Mouse (Mus musculus) heart, embryonic 10.5 days (tissue): ENCODE measurements around the gene Ptgfr. TPM values are rescaled to one million over a fixed set of nuclear protein-coding genes. Genes with fewer than 3 reads are reported as not detected.
A peak's percentile ranks its signal among the peaks of the same experiment; 100 is the strongest.

Experiments used
- DNase-seq: peaks from one replicate; pipeline ENCODE4 v3.0.0-alpha.2; 2017; ENCODE audit warnings: low spot score
- H3K27ac ChIP-seq: fragments of 300-500 bp; sonication (generic); 2 replicates; pipeline ENCODE4 v1.5.1; 2016; ENCODE audit warnings: mild to moderate bottlenecking
- H3K27me3 ChIP-seq: fragments of 300-500 bp; sonication (generic); 2 replicates; pipeline ENCODE4 v1.6.1; 2016; ENCODE audit warnings: mild to moderate bottlenecking; ENCODE audit not compliant: poor library complexity, insufficient read depth, severe bottlenecking
- H3K36me3 ChIP-seq: fragments of 300-500 bp; sonication (generic); 2 replicates; pipeline ENCODE4 v1.6.1; 2016; ENCODE audit warnings: mild to moderate bottlenecking, moderate library complexity
- H3K4me1 ChIP-seq: fragments of 300-500 bp; sonication (generic); 2 replicates; pipeline ENCODE4 v1.6.1; 2016; ENCODE audit warnings: mild to moderate bottlenecking
- H3K4me3 ChIP-seq: fragments of 300-500 bp; sonication (generic); 2 replicates; pipeline ENCODE4 v1.5.1; 2016; ENCODE audit warnings: mild to moderate bottlenecking, moderate library complexity
- H3K9me3 ChIP-seq: fragments of 300-500 bp; sonication (generic); 2 replicates; pipeline ENCODE4 v1.6.1; 2016; ENCODE audit warnings: mild to moderate bottlenecking, moderate library complexity
- WGBS: fragments of 180-500 bp; shearing (Covaris S2); methylation state at CpG from one replicate; pipeline ENCODE4 v1.1.7; 2016; 5-methylcytosine and 5-hydroxymethylcytosine counted together
- polyA plus RNA-seq: library from polyadenylated mRNA; unstranded; fragments of >200 nt; fragmentation: Nextera tagmentation; extraction: Ambion mirVana; gene quantifications from 2 replicates; pipeline ENCODE4 v1.2.1, GENCODE M21; 2016

Gene Ptgfr
- 1.1 and 1.2 TPM in 2 replicates for polyA plus RNA-seq

DNA sequence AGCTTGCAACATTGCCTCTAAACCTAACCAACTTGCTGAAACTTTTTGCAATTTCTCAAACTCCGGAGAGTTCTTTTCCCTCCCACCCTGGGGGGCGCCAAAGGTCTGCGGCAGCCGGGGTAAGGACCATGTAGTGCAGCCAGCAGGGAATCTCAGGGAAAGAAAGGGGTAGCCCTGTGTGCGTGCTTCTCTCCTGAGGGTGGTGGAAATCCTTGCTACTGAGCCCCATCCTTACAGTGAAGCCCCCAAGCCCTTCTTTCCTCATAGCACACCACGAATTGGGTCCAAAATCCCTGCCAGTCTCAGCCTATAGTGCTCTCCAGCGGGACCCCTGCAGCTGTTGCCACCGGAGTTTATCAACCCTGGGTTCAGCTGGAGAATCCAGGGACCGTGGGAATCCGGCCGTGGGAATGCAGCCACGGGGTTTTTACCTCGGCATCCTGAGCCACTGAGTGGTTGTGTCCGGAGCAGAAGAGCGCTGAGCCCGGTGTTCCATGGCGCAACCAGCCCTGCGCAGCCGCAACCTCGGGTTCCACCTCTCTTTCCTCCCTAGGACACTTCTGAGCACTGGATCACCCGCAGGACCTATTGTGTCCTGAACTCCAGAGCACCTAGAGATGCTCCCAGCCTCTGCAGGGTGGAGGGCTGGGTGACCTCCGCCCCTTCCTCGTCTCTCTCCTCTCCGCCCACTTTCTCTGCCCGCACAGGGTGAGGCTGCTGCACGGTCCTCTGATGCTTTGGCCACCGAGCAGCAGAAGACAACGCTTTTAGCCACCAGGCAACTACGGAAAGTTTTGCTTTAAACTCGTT lies at the start of gene Ptgfr:
TSS of gene Ptgfr (minus strand) at position 760 of the 810 bp plus-strand sequence.
- Histone ChIP-seq H3K27ac (peak within 1 kb of the TSS; percentile 68), H3K4me3 (peak within 1 kb of the TSS; percentile 72), H3K36me3 (no peaks in the 10 kb centered on the region), H3K9me3 (no peaks in the 10 kb centered on the region), H3K4me1 (peaks cover 10% of the 10 kb centered on the region; the same call in 1 of the 2 replicates), H3K27me3 (peaks cover 18% of the 10 kb centered on the region)
- DNase-seq, result no peak
- 2% methylated on average over 30 of the region's 30 CpGs for WGBS

DNA sequence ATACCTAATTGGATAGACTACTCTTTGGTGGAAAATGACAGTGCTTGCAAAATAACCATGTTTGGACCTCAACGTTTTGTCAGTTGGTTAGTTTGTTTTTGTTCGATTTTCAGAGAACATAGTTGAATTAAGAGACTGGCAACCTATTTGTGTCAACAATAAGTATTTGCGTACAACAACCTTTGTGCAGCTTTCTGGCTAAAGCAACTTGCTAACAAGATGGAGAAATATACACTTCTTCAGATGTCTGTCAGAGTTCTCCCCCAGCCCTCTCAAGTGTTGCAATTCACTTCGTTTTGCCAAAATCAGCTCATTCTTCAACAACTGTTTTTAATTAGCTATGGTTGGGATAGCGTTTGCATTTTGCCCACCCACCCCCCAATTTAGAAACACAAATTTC lies 46.5 kb upstream of the Ptgfr start:
- Histone ChIP-seq H3K27ac (no peak overlapping the region), H3K4me1 (no peaks in the 10 kb centered on the region), H3K27me3 (no peaks in the 10 kb centered on the region), H3K4me3 (no peak overlapping the region), H3K36me3 (no peaks in the 10 kb centered on the region), H3K9me3 (no peaks in the 10 kb centered on the region)
- WGBS, result 70% methylated on average over 5 of the region's 5 CpGs
- no peak for DNase-seq

DNA sequence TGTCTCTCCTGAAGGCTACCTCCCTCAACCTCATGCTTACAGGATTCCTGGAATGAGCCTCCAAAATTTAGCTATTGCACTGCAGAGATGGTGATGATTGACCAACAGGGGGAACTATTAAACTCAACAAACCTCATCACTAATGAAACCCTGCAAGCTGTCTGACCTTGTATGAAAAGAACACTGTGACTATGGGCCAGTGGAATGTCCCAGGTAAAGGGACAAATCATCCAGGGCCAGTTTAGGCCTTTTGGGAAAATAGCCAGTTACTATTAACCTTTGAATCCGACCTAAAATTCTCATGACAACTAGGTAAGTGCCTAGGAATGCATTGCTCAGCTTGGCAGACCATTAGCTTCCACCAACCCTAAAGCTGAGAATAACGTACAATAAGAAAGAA lies 42.6 kb upstream of the Ptgfr start:
- H3K9me3 ChIP-seq, result no peaks in the 10 kb centered on the region

DNA sequence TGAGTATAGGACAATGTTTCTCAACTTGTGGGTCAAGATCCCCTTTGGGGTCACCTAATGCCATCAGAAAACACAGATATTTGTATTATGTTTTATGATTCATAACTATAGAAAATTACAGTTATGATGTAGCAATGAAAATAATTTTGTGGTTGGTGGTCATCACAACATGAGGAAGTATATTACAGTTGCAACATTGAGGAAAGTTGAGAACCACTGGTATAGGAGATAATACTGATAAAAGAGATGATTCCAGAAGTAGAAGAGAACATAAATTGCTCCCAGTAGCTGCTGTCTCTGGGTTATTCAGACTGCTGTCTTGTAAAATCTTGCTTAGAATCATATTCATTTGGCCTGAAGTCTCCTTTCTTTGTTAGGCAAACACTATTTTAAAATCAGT lies 31.5 kb upstream of the Ptgfr start:
- H3K36me3 ChIP-seq, result no peaks in the 10 kb centered on the region
- H3K4me1 ChIP-seq, result no peaks in the 10 kb centered on the region
- H3K27me3 ChIP-seq, result no peaks in the 10 kb centered on the region
- H3K9me3 ChIP-seq, result no peaks in the 10 kb centered on the region
- no peak overlapping the region for H3K4me3 ChIP-seq
- H3K27ac ChIP-seq, result no peak overlapping the region
- no peak for DNase-seq

More for the DNA sequence above, 42.6 kb upstream of the Ptgfr start:
- H3K4me3 ChIP-seq, result no peak overlapping the region
- no peak for DNase-seq
- no peak overlapping the region for H3K27ac ChIP-seq
- no peaks in the 10 kb centered on the region for H3K4me1 ChIP-seq
- H3K36me3 ChIP-seq, result no peaks in the 10 kb centered on the region
- WGBS, result 72% methylated on average over 2 of the region's 2 CpGs
- H3K27me3 ChIP-seq, result no peaks in the 10 kb centered on the region

DNA sequence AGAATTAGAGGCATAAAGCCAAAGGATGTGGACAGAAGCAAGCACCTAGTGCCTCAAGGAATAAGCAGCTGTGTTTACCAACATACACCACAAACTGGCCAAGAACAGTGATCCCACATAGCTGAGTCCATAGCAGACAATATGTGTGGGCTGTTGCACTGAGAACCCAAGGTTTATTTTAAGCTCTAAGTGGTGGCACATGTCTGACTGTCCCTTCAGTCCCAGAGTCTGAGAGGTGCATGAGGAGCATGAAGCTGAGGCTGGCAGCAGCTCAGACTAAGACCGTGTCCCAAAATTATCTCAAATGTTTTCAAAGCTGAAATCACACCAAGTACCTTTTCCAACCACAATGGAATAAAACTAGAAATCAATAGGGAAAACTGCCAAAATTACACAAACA lies 13.9 kb upstream of the Ptgfr start:
- Histone ChIP-seq H3K4me1 (peaks cover 14% of the 10 kb centered on the region; the same call in 1 of the 2 replicates), H3K36me3 (no peaks in the 10 kb centered on the region), H3K27me3 (no peaks in the 10 kb centered on the region), H3K4me3 (no peak overlapping the region), H3K27ac (no peak overlapping the region), H3K9me3 (no peaks in the 10 kb centered on the region)
- no peak for DNase-seq
- WGBS, result 53% methylated on average over 1 of the region's 1 CpGs

DNA sequence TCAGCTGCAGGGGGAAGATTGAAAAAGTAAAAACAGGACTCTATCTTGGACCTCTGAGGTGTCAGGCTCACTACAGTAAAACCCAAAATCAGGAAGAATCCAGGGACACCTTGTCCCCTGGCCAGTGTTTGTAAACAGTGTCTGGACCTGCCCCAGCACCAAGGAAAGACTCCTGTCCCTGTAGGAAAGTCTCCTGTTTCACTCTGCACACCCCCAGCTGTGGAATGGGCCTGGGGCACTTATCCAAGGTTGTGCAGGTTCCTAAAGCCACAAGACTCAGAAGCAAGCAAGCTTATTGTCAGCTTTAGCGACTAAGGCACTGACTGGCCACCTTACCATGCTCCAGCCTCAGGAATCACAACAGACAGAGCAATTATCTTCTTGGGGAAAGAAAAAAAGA lies 13.2 kb upstream of the Ptgfr start:
- H3K4me3 ChIP-seq, result no peak overlapping the region
- H3K27me3 ChIP-seq, result no peaks in the 10 kb centered on the region
- WGBS, result 61% methylated on average over 1 of the region's 1 CpGs
- peak overlapping the region; percentile 59; the same call in 1 of the 2 replicates for H3K27ac ChIP-seq
- no peaks in the 10 kb centered on the region for H3K36me3 ChIP-seq
- H3K9me3 ChIP-seq, result no peaks in the 10 kb centered on the region
- H3K4me1 ChIP-seq, result peaks cover 14% of the 10 kb centered on the region; the same call in 1 of the 2 replicates
- DNase-seq, result no peak

DNA sequence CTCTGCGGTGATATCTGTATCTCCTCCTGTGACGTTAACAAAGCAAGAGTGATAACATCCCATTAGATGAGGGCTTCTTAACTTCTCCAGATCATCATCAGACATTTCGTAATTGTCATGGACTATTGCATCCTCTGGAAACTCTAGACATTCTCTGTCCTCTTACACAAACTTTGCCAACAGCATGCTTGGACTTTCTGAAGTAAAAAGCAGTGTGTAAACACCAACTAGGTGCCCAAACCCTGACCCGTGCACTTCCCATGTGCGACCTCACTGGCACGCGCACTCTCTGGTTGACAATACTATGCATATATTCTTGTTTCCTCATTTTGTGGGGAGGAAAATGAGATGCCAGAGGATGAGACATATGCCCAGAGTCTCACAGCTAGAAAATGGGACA lies 8.9 kb upstream of the Ptgfr start:
- 67% methylated on average over 7 of the region's 7 CpGs for WGBS
- DNase-seq, result no peak
- Histone ChIP-seq H3K27ac (no peak overlapping the region), H3K4me3 (no peak overlapping the region), H3K36me3 (no peaks in the 10 kb centered on the region), H3K9me3 (no peaks in the 10 kb centered on the region), H3K27me3 (no peaks in the 10 kb centered on the region), H3K4me1 (peaks cover 12% of the 10 kb centered on the region; the same call in 1 of the 2 replicates)

DNA sequence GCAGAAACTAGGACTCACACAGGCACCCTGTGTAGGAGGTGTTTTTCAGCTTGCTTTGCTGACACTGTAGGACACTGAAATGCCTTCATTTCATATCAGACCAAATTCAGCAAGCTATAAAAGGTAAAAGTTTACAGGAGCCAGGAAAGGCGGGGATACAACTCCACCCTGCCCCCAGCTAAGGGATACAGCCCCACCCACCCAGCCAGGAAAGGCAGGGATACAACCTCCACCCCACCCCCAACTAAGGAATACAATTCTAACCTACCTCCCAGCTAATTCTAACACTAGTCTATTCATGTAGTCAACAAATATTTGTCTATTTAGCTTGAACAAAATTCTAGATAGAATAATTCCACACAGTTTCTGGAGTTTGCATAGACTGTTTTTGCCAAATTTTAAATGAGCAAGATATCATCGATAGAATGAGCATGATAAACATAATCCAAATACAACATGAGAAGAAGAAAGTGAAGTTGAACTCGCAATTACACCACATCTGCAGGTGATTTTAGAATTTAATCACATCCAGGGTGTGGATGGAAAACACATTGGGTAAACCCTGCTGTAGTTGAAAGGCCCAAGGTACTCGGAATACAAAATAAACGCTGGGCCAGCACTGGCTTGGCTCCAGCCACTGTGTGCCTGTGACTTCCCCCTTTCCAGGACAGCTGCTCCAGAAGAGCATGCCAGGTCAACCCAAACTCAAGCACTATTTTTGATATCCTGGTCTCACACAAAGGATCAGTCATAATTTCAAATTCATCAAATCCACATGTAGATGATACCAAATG lies 7.1 kb upstream of the Ptgfr start:
- no peak overlapping the region for H3K4me3 ChIP-seq
- no peaks in the 10 kb centered on the region for H3K27me3 ChIP-seq
- DNase-seq, result no peak
- no peak overlapping the region for H3K27ac ChIP-seq
- H3K36me3 ChIP-seq, result no peaks in the 10 kb centered on the region
- no peaks in the 10 kb centered on the region for H3K4me1 ChIP-seq
- 81% methylated on average over 5 of the region's 5 CpGs for WGBS
- H3K9me3 ChIP-seq, result no peaks in the 10 kb centered on the region

DNA sequence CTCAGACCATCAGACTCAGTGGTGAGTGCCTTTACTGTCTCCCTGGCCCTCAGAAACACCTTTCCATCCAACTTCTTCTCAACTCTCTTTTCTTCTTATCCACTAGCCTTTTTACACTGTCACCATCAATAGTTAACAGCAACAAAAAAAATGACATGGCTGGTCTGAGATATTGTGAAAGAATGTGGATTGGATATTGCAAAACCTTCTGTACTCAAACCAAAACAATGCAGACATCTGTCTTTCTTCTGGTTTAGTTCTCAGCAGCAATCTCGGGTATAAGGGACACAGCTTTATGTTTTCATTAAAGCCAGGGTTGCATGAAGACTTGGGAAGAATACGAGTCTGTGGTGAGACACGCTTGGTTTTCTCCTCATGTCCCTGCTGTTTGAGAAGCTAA lies 3.3 kb upstream of the Ptgfr start:
- 77% methylated on average over 3 of the region's 3 CpGs for WGBS
- Histone ChIP-seq H3K36me3 (no peaks in the 10 kb centered on the region), H3K27ac (no peak overlapping the region), H3K4me1 (peaks cover 10% of the 10 kb centered on the region; the same call in 1 of the 2 replicates), H3K9me3 (no peaks in the 10 kb centered on the region), H3K4me3 (no peak overlapping the region), H3K27me3 (peaks cover 18% of the 10 kb centered on the region)
- no peak for DNase-seq

DNA sequence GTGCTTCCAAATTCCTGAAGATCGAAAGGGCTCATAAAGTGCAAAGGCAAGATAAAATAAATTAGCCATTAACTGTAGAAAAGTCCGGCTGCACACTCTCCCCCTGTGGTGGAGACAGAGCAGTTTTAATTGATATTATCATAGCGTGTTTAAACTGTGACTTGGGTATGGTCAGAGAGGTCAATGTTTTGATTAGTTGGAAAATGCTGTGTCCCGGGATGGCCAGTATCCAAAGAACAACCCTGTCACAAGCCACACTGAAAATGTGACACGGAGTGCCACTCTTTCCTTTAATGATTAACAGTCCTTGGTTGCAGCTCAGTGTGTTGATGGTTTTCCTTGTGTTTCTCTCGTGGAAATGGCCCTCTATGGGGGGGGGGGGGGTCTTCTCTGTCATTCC lies 942 bp upstream of the Ptgfr start:
- no peak overlapping the region for H3K4me3 ChIP-seq
- WGBS, result 61% methylated on average over 6 of the region's 6 CpGs
- no peaks in the 10 kb centered on the region for H3K9me3 ChIP-seq
- H3K36me3 ChIP-seq, result no peaks in the 10 kb centered on the region
- DNase-seq, result no peak
- H3K27ac ChIP-seq, result no peak overlapping the region
- H3K4me1 ChIP-seq, result peaks cover 10% of the 10 kb centered on the region; the same call in 1 of the 2 replicates
- H3K27me3 ChIP-seq, result peaks cover 18% of the 10 kb centered on the region

DNA sequence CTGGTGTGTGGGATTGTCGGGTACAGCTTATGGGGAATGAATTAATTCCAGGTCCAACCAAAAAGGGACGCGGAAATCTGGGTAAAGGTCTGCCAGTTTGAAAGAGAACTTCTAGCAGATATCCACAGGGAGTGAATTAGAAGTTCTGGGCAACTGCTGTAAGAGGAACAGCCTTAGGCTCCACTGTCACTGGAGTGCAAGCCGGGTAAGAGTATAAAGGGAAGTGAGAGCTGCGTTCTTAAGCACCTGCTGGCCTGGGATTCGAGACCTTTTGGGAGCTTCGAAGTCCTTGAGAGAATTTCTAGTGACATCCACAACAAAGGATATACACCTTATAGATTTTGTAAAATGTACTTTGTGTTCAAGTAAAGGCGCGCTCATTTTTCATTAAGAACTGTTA lies 319 bp upstream of the Ptgfr start:
- 54% methylated on average over 9 of the region's 9 CpGs for WGBS
- Histone ChIP-seq H3K27me3 (peaks cover 18% of the 10 kb centered on the region), H3K9me3 (no peaks in the 10 kb centered on the region), H3K4me1 (peaks cover 10% of the 10 kb centered on the region; the same call in 1 of the 2 replicates), H3K4me3 (peak overlapping the region; percentile 72), H3K36me3 (no peaks in the 10 kb centered on the region), H3K27ac (no peak overlapping the region)
- no peak for DNase-seq

DNA sequence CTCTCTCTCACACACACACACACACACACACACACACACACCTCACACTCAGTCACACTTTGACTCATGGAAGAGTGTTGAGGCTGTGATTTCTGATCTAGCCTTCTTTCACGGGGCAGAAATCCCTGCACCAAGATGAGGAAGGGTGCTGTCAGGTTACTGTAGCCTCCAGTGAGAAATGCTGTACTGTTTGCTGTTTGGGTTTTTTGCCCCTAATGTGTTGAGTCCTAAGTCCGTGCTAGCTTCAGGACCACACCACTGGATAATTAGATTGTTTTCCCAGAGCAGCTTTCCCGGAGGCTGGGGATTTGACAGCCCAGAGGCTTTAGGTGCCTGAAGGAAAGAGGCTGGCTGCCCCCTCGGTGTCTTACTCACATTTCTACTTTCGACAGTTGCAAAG lies 979 bp downstream of the Ptgfr start:
- Histone ChIP-seq H3K4me3 (peak overlapping the region; percentile 72), H3K27me3 (peaks cover 18% of the 10 kb centered on the region), H3K9me3 (no peaks in the 10 kb centered on the region), H3K36me3 (no peaks in the 10 kb centered on the region), H3K4me1 (peaks cover 10% of the 10 kb centered on the region; the same call in 1 of the 2 replicates), H3K27ac (no peak overlapping the region)
- DNase-seq, result no peak
- 9% methylated on average over 5 of the region's 5 CpGs for WGBS

DNA sequence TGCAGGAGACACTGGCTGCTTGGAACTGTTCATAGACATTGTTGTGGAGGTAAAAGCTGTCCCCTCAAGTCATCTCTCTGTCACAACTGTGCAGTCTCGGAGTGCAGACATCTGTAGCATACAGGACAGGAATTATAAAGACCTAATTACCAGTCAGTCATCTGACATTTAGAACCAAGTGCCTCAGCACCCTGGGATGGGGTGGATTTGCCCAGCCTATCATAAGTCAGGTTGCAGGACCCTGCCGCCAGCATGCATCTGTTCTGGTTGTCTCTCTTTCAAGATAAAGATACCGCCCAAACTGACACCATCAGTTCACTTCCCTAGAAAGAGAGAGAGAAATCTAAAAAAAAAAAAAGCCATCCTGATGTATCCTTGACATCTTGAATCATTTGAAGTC lies 1.6 kb downstream of the Ptgfr start:
- 53% methylated on average over 3 of the region's 3 CpGs for WGBS
- no peaks in the 10 kb centered on the region for H3K9me3 ChIP-seq
- no peaks in the 10 kb centered on the region for H3K36me3 ChIP-seq
- no peak for DNase-seq
- H3K4me3 ChIP-seq, result no peak overlapping the region
- peaks cover 18% of the 10 kb centered on the region for H3K27me3 ChIP-seq
- peaks cover 10% of the 10 kb centered on the region; the same call in 1 of the 2 replicates for H3K4me1 ChIP-seq
- no peak overlapping the region for H3K27ac ChIP-seq
